Mouse (Mus musculus): ENCODE results near the gene Armc8.

GRCm38 (mm10) chr9:99454211-99454610 is 114.5 kb downstream of the Armc8 start:
- TF ChIP-seq CTCF (IDR thresholded peaks at IDR 0.05; ENCODE audit: insufficient read depth, low read length) (no peak), POLR2A (IDR thresholded peaks at IDR 0.05; ENCODE audit: borderline replicate concordance, extremely low read depth, low read depth, low read length) (no peak)
